Mouse (Mus musculus) forebrain, embryonic 15.5 days (tissue): Measurements from ENCODE around the gene Cd164. TPM values are rescaled to one million over a fixed set of nuclear protein-coding genes. Genes with fewer than 3 reads are reported as not detected.
A peak's percentile ranks its signal among the peaks of the same experiment; 100 is the strongest.

ENCODE experiments used
- ATAC-seq: fragments of 200-750 bp; cut with Nextera tagmentation; replicated peaks from 2 replicates; pipeline ENCODE4 v1.8.0; 2017; ENCODE audit warnings: mild to moderate bottlenecking, moderate TSS enrichment, moderate library complexity
- H3K27ac ChIP-seq: fragments of 300-500 bp; sonication (generic); replicated peaks from 2 replicates; pipeline ENCODE4 v1.5.1; 2015; ENCODE audit warnings: mild to moderate bottlenecking, inconsistent platforms
- H3K27me3 ChIP-seq: fragments of 300-500 bp; sonication (generic); 2 replicates; pipeline ENCODE4 v1.6.1; 2015; ENCODE audit warnings: inconsistent platforms
- H3K36me3 ChIP-seq: fragments of 300-500 bp; sonication (generic); 2 replicates; pipeline ENCODE4 v1.6.1; 2015; ENCODE audit warnings: mild to moderate bottlenecking, inconsistent platforms
- H3K4me1 ChIP-seq: fragments of 300-500 bp; sonication (generic); 2 replicates; pipeline ENCODE4 v1.6.1; 2015; ENCODE audit warnings: inconsistent platforms
- H3K4me2 ChIP-seq: fragments of 300-500 bp; sonication (generic); replicated peaks from 2 replicates; pipeline ENCODE4 v1.6.1; 2015; ENCODE audit warnings: mild to moderate bottlenecking, inconsistent platforms
- H3K4me3 ChIP-seq: fragments of 300-500 bp; sonication (generic); 2 replicates; pipeline ENCODE4 v1.5.1; 2015; ENCODE audit warnings: mild to moderate bottlenecking, inconsistent platforms
- H3K9ac ChIP-seq: fragments of 300-500 bp; sonication (generic); replicated peaks from 2 replicates; pipeline ENCODE4 v1.6.1; 2015; ENCODE audit warnings: mild to moderate bottlenecking, inconsistent platforms
- H3K9me3 ChIP-seq: fragments of 300-500 bp; sonication (generic); 2 replicates; pipeline ENCODE4 v1.6.1; 2016; ENCODE audit warnings: inconsistent platforms
- WGBS: fragments of 180-500 bp; shearing (Covaris S2); methylation state at CpG from one replicate; pipeline ENCODE4 v1.1.7; 2015; ENCODE audit warnings: mixed read lengths; 5-methylcytosine and 5-hydroxymethylcytosine counted together
- polyA plus RNA-seq: library from polyadenylated mRNA; unstranded; fragments of >200 nt; fragmentation: Nextera tagmentation; extraction: Ambion mirVana; gene quantifications from 2 replicates; pipeline ENCODE4 v1.2.1, GENCODE M21; 2015

The Cd164 gene
- polyA plus RNA-seq, 1 experiment from 2014 or later = 69.0 TPM

- Histone ChIP-seq H3K9ac (no peak overlapping the region), H3K27me3 (no peaks in the 10 kb centered on the region), H3K4me1 (peaks cover 12% of the 10 kb centered on the region), H3K9me3 (peaks cover 4% of the 10 kb centered on the region; the same call in 1 of the 2 replicates), H3K4me3 (no peak overlapping the region), H3K27ac (no peak overlapping the region), H3K36me3 (no peaks in the 10 kb centered on the region), H3K4me2 (no peak overlapping the region)
- peak; percentile 64; the same call in 1 of the 2 replicates for ATAC-seq
- 29% methylated on average over 14 of the region's 14 CpGs for WGBS
Observed at GRCm38 (mm10) chr10:41552847-41553589, 33.8 kb downstream of the Cd164 start.

- Histone ChIP-seq H3K4me3 (no peak overlapping the region), H3K27me3 (no peaks in the 10 kb centered on the region), H3K4me2 (no peak overlapping the region), H3K4me1 (peaks cover 12% of the 10 kb centered on the region), H3K27ac (no peak overlapping the region), H3K9ac (no peak overlapping the region), H3K9me3 (peaks cover 4% of the 10 kb centered on the region; the same call in 1 of the 2 replicates), H3K36me3 (no peaks in the 10 kb centered on the region)
- no peak for ATAC-seq
- WGBS = 64% methylated on average over 4 of the region's 4 CpGs
Observed at GRCm38 (mm10) chr10:41553711-41554110, 34.5 kb downstream of the Cd164 start.

GRCm38 (mm10) chr10:41555081-41555480 is 35.9 kb downstream of the Cd164 start:
- Histone ChIP-seq H3K27me3 (no peaks in the 10 kb centered on the region), H3K4me2 (no peak overlapping the region), H3K36me3 (no peaks in the 10 kb centered on the region), H3K4me1 (peaks cover 12% of the 10 kb centered on the region), H3K27ac (no peak overlapping the region), H3K9me3 (no peaks in the 10 kb centered on the region), H3K4me3 (no peak overlapping the region), H3K9ac (no peak overlapping the region)
- WGBS = 88% methylated on average over 3 of the region's 3 CpGs
- ATAC-seq = no peak

- Histone ChIP-seq H3K4me1 (peaks cover 4% of the 10 kb centered on the region), H3K4me2 (no peak overlapping the region), H3K36me3 (no peaks in the 10 kb centered on the region), H3K9me3 (0 out of 2 replicates have a peak, but pooled peaks cover 4% of the 10 kb centered on the region), H3K27me3 (no peaks in the 10 kb centered on the region), H3K27ac (no peak overlapping the region), H3K9ac (no peak overlapping the region), H3K4me3 (no peak overlapping the region)
- WGBS = 90% methylated on average over 1 of the region's 1 CpGs
- ATAC-seq = no peak
Observed at GRCm38 (mm10) chr10:41558401-41558800, 39.2 kb downstream of the Cd164 start.

- Histone ChIP-seq H3K27me3 (no peaks in the 10 kb centered on the region), H3K4me1 (no peaks in the 10 kb centered on the region), H3K4me2 (no peak overlapping the region), H3K9ac (no peak overlapping the region), H3K36me3 (no peaks in the 10 kb centered on the region), H3K9me3 (0 out of 2 replicates have a peak, but pooled peaks cover 4% of the 10 kb centered on the region), H3K27ac (no peak overlapping the region), H3K4me3 (no peak overlapping the region)
- WGBS = 93% methylated on average over 10 of the region's 10 CpGs
- no peak for ATAC-seq
Observed at GRCm38 (mm10) chr10:41561701-41562395, 42.6 kb downstream of the Cd164 start.

GRCm38 (mm10) chr10:41565141-41565540 is 45.9 kb downstream of the Cd164 start:
- no peaks in the 10 kb centered on the region for H3K4me1 ChIP-seq
- no peaks in the 10 kb centered on the region for H3K36me3 ChIP-seq
- H3K4me2 ChIP-seq = no peak overlapping the region
- H3K27ac ChIP-seq = no peak overlapping the region
- H3K27me3 ChIP-seq = no peaks in the 10 kb centered on the region
- WGBS = 43% methylated on average over 5 of the region's 5 CpGs
- 0 out of 2 replicates have a peak, but pooled peaks cover 4% of the 10 kb centered on the region for H3K9me3 ChIP-seq
- no peak overlapping the region for H3K9ac ChIP-seq
- no peak overlapping the region for H3K4me3 ChIP-seq
- ATAC-seq = no peak

- ATAC-seq = no peak
Observed at GRCm38 (mm10) chr10:41568306-41568705, 49.1 kb downstream of the Cd164 start.

GRCm38 (mm10) chr10:41571065-41571464 is 51.9 kb downstream of the Cd164 start:
- no peak overlapping the region for H3K9ac ChIP-seq
- no peak overlapping the region for H3K27ac ChIP-seq
- H3K27me3 ChIP-seq = no peaks in the 10 kb centered on the region
- ATAC-seq = no peak
- WGBS = 88% methylated on average over 4 of the region's 4 CpGs
- no peaks in the 10 kb centered on the region for H3K9me3 ChIP-seq
- H3K4me3 ChIP-seq = no peak overlapping the region
- no peaks in the 10 kb centered on the region for H3K4me1 ChIP-seq
- H3K4me2 ChIP-seq = no peak overlapping the region
- no peaks in the 10 kb centered on the region for H3K36me3 ChIP-seq

More at GRCm38 (mm10) chr10:41568306-41568705, 49.1 kb downstream of the Cd164 start:
- no peak overlapping the region for H3K4me3 ChIP-seq
- H3K27ac ChIP-seq = no peak overlapping the region
- H3K27me3 ChIP-seq = no peaks in the 10 kb centered on the region
- H3K4me2 ChIP-seq = no peak overlapping the region
- H3K9me3 ChIP-seq = no peaks in the 10 kb centered on the region
- no peaks in the 10 kb centered on the region for H3K36me3 ChIP-seq
- H3K9ac ChIP-seq = no peak overlapping the region
- 71% methylated on average over 3 of the region's 3 CpGs for WGBS
- H3K4me1 ChIP-seq = no peaks in the 10 kb centered on the region

- H3K9me3 ChIP-seq = no peaks in the 10 kb centered on the region
- no peaks in the 10 kb centered on the region for H3K36me3 ChIP-seq
- 89% methylated on average over 4 of the region's 4 CpGs for WGBS
- H3K9ac ChIP-seq = no peak overlapping the region
- no peaks in the 10 kb centered on the region for H3K4me1 ChIP-seq
- no peak overlapping the region for H3K27ac ChIP-seq
- ATAC-seq = no peak
- no peak overlapping the region for H3K4me2 ChIP-seq
- H3K27me3 ChIP-seq = no peaks in the 10 kb centered on the region
- H3K4me3 ChIP-seq = no peak overlapping the region
Observed at GRCm38 (mm10) chr10:41572274-41572673, 53.1 kb downstream of the Cd164 start.

- no peak overlapping the region for H3K4me2 ChIP-seq
- H3K27me3 ChIP-seq = no peaks in the 10 kb centered on the region
- ATAC-seq = no peak
- H3K4me3 ChIP-seq = no peak overlapping the region
- 30% methylated on average over 6 of the region's 6 CpGs for WGBS
- H3K9ac ChIP-seq = no peak overlapping the region
- H3K36me3 ChIP-seq = no peaks in the 10 kb centered on the region
- no peaks in the 10 kb centered on the region for H3K9me3 ChIP-seq
- no peak overlapping the region for H3K27ac ChIP-seq
- H3K4me1 ChIP-seq = no peaks in the 10 kb centered on the region
Observed at GRCm38 (mm10) chr10:41573190-41573589, 54.0 kb downstream of the Cd164 start.

GRCm38 (mm10) chr10:41575451-41576327 is 56.5 kb downstream of the Cd164 start:
- Histone ChIP-seq H3K9me3 (no peaks in the 10 kb centered on the region), H3K9ac (no peak overlapping the region), H3K4me2 (no peak overlapping the region), H3K4me1 (no peaks in the 10 kb centered on the region), H3K27ac (no peak overlapping the region), H3K4me3 (no peak overlapping the region), H3K36me3 (no peaks in the 10 kb centered on the region), H3K27me3 (no peaks in the 10 kb centered on the region)
- ATAC-seq = no peak
- WGBS = 69% methylated on average over 8 of the region's 8 CpGs
